Comparison of ENCODE assay signal across 23 mouse cellular contexts in the genomic region with DNA sequence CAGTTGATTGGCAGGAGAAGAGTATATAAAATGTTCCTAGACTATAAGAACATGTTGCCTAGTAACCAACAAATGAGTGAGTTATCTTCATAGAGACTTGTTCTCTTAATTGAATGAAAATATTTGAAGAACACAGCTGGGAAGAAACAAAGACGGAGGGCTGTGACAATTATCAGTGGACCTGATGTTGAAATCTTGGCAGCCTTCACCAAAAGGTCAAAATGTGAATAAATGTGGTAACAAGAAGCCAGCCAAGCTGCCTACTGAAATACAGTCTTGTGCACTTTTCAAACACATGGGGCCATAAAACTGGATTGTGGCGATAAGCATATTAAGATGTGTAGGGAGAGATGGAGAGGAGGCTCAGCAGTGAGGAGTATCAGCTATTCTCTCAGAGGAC. TPM values are rescaled to one million over a fixed set of nuclear protein-coding genes. Genes with fewer than 3 reads are reported as not detected.
A peak's percentile ranks its signal among the peaks of the same experiment; 100 is the strongest.
DNase-seq lines count a peak whose midpoint lies in the region; ATAC-seq lines count a peak whose summit lies in the region.
"Had no signal": no experiment of that assay in that cellular context is flagged by ENCODE, and none has a peak within 500 bp of the region (broad histone marks: within the 10 kb centered on the region; RNA-seq: fewer than 3 reads in every experiment).

No protein-coding gene starts in this region.

- no peak overlapping the region for H3K4me2 ChIP-seq in heart, embryonic 11.5 days
- H3K4me2 ChIP-seq: heart, embryonic 13.5 days; kidney, embryonic 15.5 days; liver, embryonic 11.5 days; midbrain, embryonic 13.5 days; stomach, embryonic 15.5 days had no signal

- H3K4me1 ChIP-seq in heart, embryonic 11.5 days (ENCODE audit: control insufficient read depth, insufficient read depth, low read length) = no peaks in the 10 kb centered on the region
- H3K4me1 ChIP-seq: heart, embryonic 13.5 days; kidney, embryonic 15.5 days; stomach, embryonic 15.5 days had no signal

- H3K4me3 ChIP-seq in heart, embryonic 11.5 days (ENCODE audit: low read depth, low read length) = no peak overlapping the region
- H3K4me3 ChIP-seq: heart, embryonic 13.5 days; kidney, embryonic 15.5 days; midbrain, embryonic 13.5 days; stomach, embryonic 15.5 days had no signal

- WGBS in heart, embryonic 11.5 days (ENCODE audit: insufficient replicate concordance) = 73% methylated on average over 2 of the region's 2 CpGs

- no peak overlapping the region for H3K9ac ChIP-seq in heart, embryonic 11.5 days (ENCODE audit: low read depth, low read length)
- H3K9ac ChIP-seq: heart, embryonic 13.5 days; kidney, embryonic 15.5 days; midbrain, embryonic 13.5 days; stomach, embryonic 15.5 days had no signal

- H3K27ac ChIP-seq in heart, embryonic 11.5 days (ENCODE audit: low read depth, low read length) = no peak overlapping the region
- H3K27ac ChIP-seq: heart, embryonic 13.5 days; hindbrain, postnatal 0 days; kidney, embryonic 15.5 days; midbrain, embryonic 13.5 days; stomach, embryonic 15.5 days had no signal

- DNase-seq in adrenal gland, adult 2 months = peak; percentile 49
- DNase-seq in adrenal gland, postnatal 4 days (ENCODE audit: low spot score in 2 of 2) = no peak
- peak; percentile 8 for DNase-seq in kidney, postnatal 10 days
- no peak for DNase-seq in kidney, adult 18-20 months
- peak; percentile 66 for DNase-seq in Muller cell, postnatal 12 days (ENCODE audit: inconsistent ontology term)
- peak; percentile 12 for DNase-seq in lung, postnatal 14 days
- no peak for DNase-seq in cerebellum, adult 11-12 months
- DNase-seq: cerebellum, adult 8-10 months; cerebellum, postnatal 36 days; gastrocnemius, postnatal 10 days; heart, postnatal 14 days; thymus, adult 18-20 months had no signal

- no peaks in the 10 kb centered on the region for H3K36me3 ChIP-seq in heart, embryonic 11.5 days (ENCODE audit: control insufficient read depth, insufficient read depth, low read length)
- H3K36me3 ChIP-seq: heart, embryonic 13.5 days; kidney, embryonic 15.5 days; midbrain, embryonic 13.5 days; stomach, embryonic 15.5 days had no signal

- ATAC-seq in heart, embryonic 11.5 days (replicated peaks; ENCODE audit: insufficient number of reproducible peaks, low FRiP score, low TSS enrichment) = no peak
- ATAC-seq: forebrain, embryonic 16.5 days; hindbrain, postnatal 0 days; intestine, embryonic 16.5 days; midbrain, embryonic 13.5 days had no signal

- no peaks in the 10 kb centered on the region for H3K9me3 ChIP-seq in heart, embryonic 11.5 days (replicated peaks; ENCODE audit: control insufficient read depth, low read length)
- H3K9me3 ChIP-seq: heart, embryonic 13.5 days; kidney, embryonic 15.5 days; midbrain, embryonic 13.5 days; stomach, embryonic 15.5 days had no signal

- H3K27me3 ChIP-seq in heart, embryonic 11.5 days (ENCODE audit: control insufficient read depth, insufficient read depth, low read length) = no peaks in the 10 kb centered on the region
- H3K27me3 ChIP-seq: heart, embryonic 13.5 days; kidney, embryonic 15.5 days; midbrain, embryonic 13.5 days; stomach, embryonic 15.5 days had no signal

RNA-seq across cellular contexts. Expression of gene Spata7, which starts 8.5 kb away (rescaled TPM):
- total RNA-seq in adrenal gland, adult 2 months (2021) = 10 to 100 TPM in 1 of 2 experiments, 1 to 10 TPM in 1; 7.8 to 12.4 TPM
- 2.7 and 2.8 TPM in 2 replicates for polyA plus RNA-seq in adrenal gland, adult 2 months (2012; rRNA removed)
- total RNA-seq in adrenal gland, postnatal 4 days (2021) = 10 to 100 TPM; 19.5 to 19.8 TPM
- 11.8 and 14.6 TPM in 2 replicates for polyA plus RNA-seq in heart, embryonic 11.5 days (2014; fragmentation: Nextera tagmentation; extraction: Ambion mirVana)

RNA-seq across cellular contexts. Expression of gene Kcnk10, which starts 41.4 kb away (rescaled TPM):
- total RNA-seq in adrenal gland, adult 2 months (2021) = not detected
- not detected in 2 replicates for polyA plus RNA-seq in adrenal gland, adult 2 months (2012; rRNA removed)
- 1 to 10 TPM; 1.4 to 2.2 TPM for total RNA-seq in adrenal gland, postnatal 4 days (2021)
- polyA plus RNA-seq in heart, embryonic 11.5 days (2014; fragmentation: Nextera tagmentation; extraction: Ambion mirVana) = 0.25 and 0.44 TPM in 2 replicates
- total RNA-seq: granulocyte monocyte progenitor cell, adult 5-6 weeks; heart, postnatal 14 days had no signal
- polyA plus RNA-seq: limb, embryonic 11.5 days had no signal

Comparison
In these comparisons a context has a peak if more than half of its experiments do, and no peak if none do; other contexts are left out.
1. DNase-seq: peak in adrenal gland, adult 2 months (single experiment), kidney, postnatal 10 days (single experiment), Muller cell, postnatal 12 days (single experiment) and lung, postnatal 14 days (single experiment); none in adrenal gland, postnatal 4 days (0 of 2), kidney, adult 18-20 months (single experiment) and cerebellum, adult 11-12 months (single experiment).